Mouse (Mus musculus): ENCODE results near the gene Gm49416. TPM values are rescaled to one million over a fixed set of nuclear protein-coding genes. Genes with fewer than 3 reads are reported as not detected.

The Gm49416 gene
- total RNA-seq, 2 experiments from 2014 or later: not detected

- ATAC-seq (replicated peaks; ENCODE audit: low FRiP score, poor library complexity, severe bottlenecking): no peak
Observed at GRCm38 (mm10) chr19:8944062-8944461, 55.3 kb downstream of the Gm49416 start.

GRCm38 (mm10) chr19:8944750-8945149 is 56.0 kb downstream of the Gm49416 start:
- ATAC-seq (replicated peaks; ENCODE audit: low FRiP score, poor library complexity, severe bottlenecking): no peak

Other genes with a start within 250 kb of the Gm49416 start
Only the 30 nearest of the 33 such genes appear.
- gene Slc3a2, start 165.6 kb upstream of the Gm49416 start, total RNA-seq (2015; ENCODE audit: low replicate concordance): 150 and 218 TPM in 2 replicates
- gene Slc3a2, start 165.6 kb upstream of the Gm49416 start, total RNA-seq (2017; ENCODE audit: low replicate concordance): 337 and 409 TPM in 2 replicates
- gene Wdr74, start 153.1 kb upstream of the Gm49416 start, total RNA-seq (2015; ENCODE audit: low replicate concordance): 7.9 and 61.9 TPM in 2 replicates
- gene Wdr74, start 153.1 kb upstream of the Gm49416 start, total RNA-seq (2017; ENCODE audit: low replicate concordance): 15.3 and 18.3 TPM in 2 replicates
- gene 1700092M07Rik, start 148.2 kb upstream of the Gm49416 start, total RNA-seq (2015; ENCODE audit: low replicate concordance): not detected in 2 replicates
- not detected in 2 replicates for gene 1700092M07Rik, start 148.2 kb upstream of the Gm49416 start, total RNA-seq (2017; ENCODE audit: low replicate concordance)
- 105 and 119 TPM in 2 replicates for gene Stx5a, start 147.5 kb upstream of the Gm49416 start, total RNA-seq (2015; ENCODE audit: low replicate concordance)
- 161 and 226 TPM in 2 replicates for gene Stx5a, start 147.5 kb upstream of the Gm49416 start, total RNA-seq (2017; ENCODE audit: low replicate concordance)
- gene Nxf1, start 131.9 kb upstream of the Gm49416 start, total RNA-seq (2015; ENCODE audit: low replicate concordance): 135 and 146 TPM in 2 replicates
- 35.0 and 81.7 TPM in 2 replicates for gene Nxf1, start 131.9 kb upstream of the Gm49416 start, total RNA-seq (2017; ENCODE audit: low replicate concordance)
- 9.4 and 11.0 TPM in 2 replicates for gene Tmem223, start 117.9 kb upstream of the Gm49416 start, total RNA-seq (2015; ENCODE audit: low replicate concordance)
- 3.1 and 6.8 TPM in 2 replicates for gene Tmem223, start 117.9 kb upstream of the Gm49416 start, total RNA-seq (2017; ENCODE audit: low replicate concordance)
- gene Tmem179b, start 114.5 kb upstream of the Gm49416 start, total RNA-seq (2015; ENCODE audit: low replicate concordance): 55.1 and 59.6 TPM in 2 replicates
- gene Tmem179b, start 114.5 kb upstream of the Gm49416 start, total RNA-seq (2017; ENCODE audit: low replicate concordance): 24.3 and 37.4 TPM in 2 replicates
- 1.2 and 5.9 TPM in 2 replicates for gene Taf6l, start 102.5 kb upstream of the Gm49416 start, total RNA-seq (2015; ENCODE audit: low replicate concordance)
- 1.0 and 9.5 TPM in 2 replicates for gene Taf6l, start 102.5 kb upstream of the Gm49416 start, total RNA-seq (2017; ENCODE audit: low replicate concordance)
- 21.5 and 23.0 TPM in 2 replicates for gene Polr2g, start 90.3 kb upstream of the Gm49416 start, total RNA-seq (2015; ENCODE audit: low replicate concordance)
- gene Polr2g, start 90.3 kb upstream of the Gm49416 start, total RNA-seq (2017; ENCODE audit: low replicate concordance): 9.9 and 20.1 TPM in 2 replicates
- 0.42 TPM in 1 of 2 replicates, not detected in the other for gene Zbtb3, start 86.4 kb upstream of the Gm49416 start, total RNA-seq (2015; ENCODE audit: low replicate concordance)
- 0.60 TPM in 1 of 2 replicates, not detected in the other for gene Zbtb3, start 86.4 kb upstream of the Gm49416 start, total RNA-seq (2017; ENCODE audit: low replicate concordance)
- 10.0 and 13.6 TPM in 2 replicates for gene Ttc9c, start 69.6 kb upstream of the Gm49416 start, total RNA-seq (2015; ENCODE audit: low replicate concordance)
- 13.8 and 20.1 TPM in 2 replicates for gene Ttc9c, start 69.6 kb upstream of the Gm49416 start, total RNA-seq (2017; ENCODE audit: low replicate concordance)
- 14.4 and 27.4 TPM in 2 replicates for gene Hnrnpul2, start 68.9 kb upstream of the Gm49416 start, total RNA-seq (2015; ENCODE audit: low replicate concordance)
- gene Hnrnpul2, start 68.9 kb upstream of the Gm49416 start, total RNA-seq (2017; ENCODE audit: low replicate concordance): 42.6 and 58.0 TPM in 2 replicates
- gene AC129217.1, start 59.2 kb upstream of the Gm49416 start, total RNA-seq (2015; ENCODE audit: low replicate concordance): 4.2 TPM in 1 of 2 replicates, not detected in the other
- 14.8 TPM in 1 of 2 replicates, not detected in the other for gene AC129217.1, start 59.2 kb upstream of the Gm49416 start, total RNA-seq (2017; ENCODE audit: low replicate concordance)
- 28.8 and 40.3 TPM in 2 replicates for gene Bscl2, start 51.5 kb upstream of the Gm49416 start, total RNA-seq (2015; ENCODE audit: low replicate concordance)
- gene Bscl2, start 51.5 kb upstream of the Gm49416 start, total RNA-seq (2017; ENCODE audit: low replicate concordance): 12.7 and 16.4 TPM in 2 replicates
- not detected in 2 replicates for gene Gng3, start 49.7 kb upstream of the Gm49416 start, total RNA-seq (2015; ENCODE audit: low replicate concordance)
- 0.56 TPM in 1 of 2 replicates, not detected in the other for gene Gng3, start 49.7 kb upstream of the Gm49416 start, total RNA-seq (2017; ENCODE audit: low replicate concordance)
- not detected in 2 replicates for gene Lrrn4cl, start 38.2 kb upstream of the Gm49416 start, total RNA-seq (2015; ENCODE audit: low replicate concordance)
- gene Lrrn4cl, start 38.2 kb upstream of the Gm49416 start, total RNA-seq (2017; ENCODE audit: low replicate concordance): not detected in 2 replicates
- 18.6 and 20.6 TPM in 2 replicates for gene Ubxn1, start 17.4 kb upstream of the Gm49416 start, total RNA-seq (2015; ENCODE audit: low replicate concordance)
- gene Ubxn1, start 17.4 kb upstream of the Gm49416 start, total RNA-seq (2017; ENCODE audit: low replicate concordance): 43.0 and 65.7 TPM in 2 replicates
- 1.5 and 8.4 TPM in 2 replicates for gene Uqcc3, start 8.0 kb upstream of the Gm49416 start, total RNA-seq (2015; ENCODE audit: low replicate concordance)
- 11.8 and 12.3 TPM in 2 replicates for gene Uqcc3, start 8.0 kb upstream of the Gm49416 start, total RNA-seq (2017; ENCODE audit: low replicate concordance)
- gene Lbhd1, start 5.2 kb upstream of the Gm49416 start, total RNA-seq (2015; ENCODE audit: low replicate concordance): 24.2 and 24.4 TPM in 2 replicates
- 6.0 and 23.1 TPM in 2 replicates for gene Lbhd1, start 5.2 kb upstream of the Gm49416 start, total RNA-seq (2017; ENCODE audit: low replicate concordance)
- not detected in 2 replicates for gene Gm49403, start 5.0 kb upstream of the Gm49416 start, total RNA-seq (2015; ENCODE audit: low replicate concordance)
- gene Gm49403, start 5.0 kb upstream of the Gm49416 start, total RNA-seq (2017; ENCODE audit: low replicate concordance): not detected in 2 replicates
- 14.6 and 21.3 TPM in 2 replicates for gene 1810009A15Rik, start 73 bp upstream of the Gm49416 start, total RNA-seq (2015; ENCODE audit: low replicate concordance)
- gene 1810009A15Rik, start 73 bp upstream of the Gm49416 start, total RNA-seq (2017; ENCODE audit: low replicate concordance): 13.5 and 23.3 TPM in 2 replicates
- gene Ints5, start 4.1 kb downstream of the Gm49416 start, total RNA-seq (2015; ENCODE audit: low replicate concordance): 2.3 and 7.1 TPM in 2 replicates
- 4.7 and 5.4 TPM in 2 replicates for gene Ints5, start 4.1 kb downstream of the Gm49416 start, total RNA-seq (2017; ENCODE audit: low replicate concordance)
- 12.7 and 20.9 TPM in 2 replicates for gene Ganab, start 9.1 kb downstream of the Gm49416 start, total RNA-seq (2015; ENCODE audit: low replicate concordance)
- gene Ganab, start 9.1 kb downstream of the Gm49416 start, total RNA-seq (2017; ENCODE audit: low replicate concordance): 19.5 and 20.4 TPM in 2 replicates
- 12.5 and 14.2 TPM in 2 replicates for gene B3gat3, start 31.4 kb downstream of the Gm49416 start, total RNA-seq (2015; ENCODE audit: low replicate concordance)
- 11.1 and 12.4 TPM in 2 replicates for gene B3gat3, start 31.4 kb downstream of the Gm49416 start, total RNA-seq (2017; ENCODE audit: low replicate concordance)
- gene Rom1, start 40.4 kb downstream of the Gm49416 start, total RNA-seq (2015; ENCODE audit: low replicate concordance): 1.2 TPM in 1 of 2 replicates, not detected in the other
- 1.7 and 3.0 TPM in 2 replicates for gene Rom1, start 40.4 kb downstream of the Gm49416 start, total RNA-seq (2017; ENCODE audit: low replicate concordance)
- gene Eml3, start 40.6 kb downstream of the Gm49416 start, total RNA-seq (2015; ENCODE audit: low replicate concordance): 1.7 and 4.8 TPM in 2 replicates
- gene Eml3, start 40.6 kb downstream of the Gm49416 start, total RNA-seq (2017; ENCODE audit: low replicate concordance): 6.3 and 8.3 TPM in 2 replicates
- gene Mta2, start 52.9 kb downstream of the Gm49416 start, total RNA-seq (2015; ENCODE audit: low replicate concordance): 16.9 and 22.8 TPM in 2 replicates
- 39.5 and 54.4 TPM in 2 replicates for gene Mta2, start 52.9 kb downstream of the Gm49416 start, total RNA-seq (2017; ENCODE audit: low replicate concordance)
- 1.0 and 2.7 TPM in 2 replicates for gene Tut1, start 64.9 kb downstream of the Gm49416 start, total RNA-seq (2015; ENCODE audit: low replicate concordance)
- 2.3 and 6.8 TPM in 2 replicates for gene Tut1, start 64.9 kb downstream of the Gm49416 start, total RNA-seq (2017; ENCODE audit: low replicate concordance)
- 181 and 213 TPM in 2 replicates for gene Eef1g, start 78.1 kb downstream of the Gm49416 start, total RNA-seq (2015; ENCODE audit: low replicate concordance)
- 105 and 149 TPM in 2 replicates for gene Eef1g, start 78.1 kb downstream of the Gm49416 start, total RNA-seq (2017; ENCODE audit: low replicate concordance)
- 19.0 and 20.0 TPM in 2 replicates for gene Ahnak, start 100.4 kb downstream of the Gm49416 start, total RNA-seq (2015; ENCODE audit: low replicate concordance)
- 24.3 and 30.2 TPM in 2 replicates for gene Ahnak, start 100.4 kb downstream of the Gm49416 start, total RNA-seq (2017; ENCODE audit: low replicate concordance)